Mouse (Mus musculus): ENCODE measurements at regions not wholly inside any gene's neighbourhood (a gene's known extent, or its start where the extent isn't known, plus 50 kb on each side); places are given as distances from the start of the nearest gene placed in this dataset.

DNA sequence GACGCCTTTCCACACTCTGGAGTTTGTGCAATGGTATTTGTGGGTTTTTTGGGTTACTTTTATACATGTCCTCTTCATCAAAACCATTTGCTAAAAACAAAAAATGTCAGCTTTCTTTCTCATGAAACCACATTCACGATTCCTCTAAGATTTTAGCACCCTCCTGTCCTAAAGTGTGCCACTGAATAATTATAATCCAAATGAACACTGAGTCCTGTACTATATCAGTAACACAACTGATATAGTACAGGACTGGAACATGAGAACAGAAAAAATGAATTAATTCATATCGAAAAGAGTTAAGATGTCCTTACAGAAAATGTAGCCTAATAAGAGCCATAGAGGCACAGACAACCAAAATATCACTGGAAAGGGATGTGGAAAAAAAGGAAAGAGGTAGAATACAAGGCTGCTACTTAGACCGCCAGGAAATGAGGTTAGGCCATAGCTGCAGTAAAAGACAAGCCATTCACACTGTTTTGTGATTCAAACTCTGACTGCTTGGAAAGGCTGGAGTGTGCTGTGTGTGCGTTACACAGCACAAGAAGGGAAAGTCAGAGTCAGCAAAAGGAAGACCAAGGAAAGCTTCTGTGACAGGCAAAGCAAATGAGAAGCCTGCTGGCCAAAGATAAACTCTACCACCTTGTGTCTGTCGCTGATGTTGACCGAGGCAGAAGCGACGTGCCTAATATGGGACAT is 329.3 kb upstream of the Gm11146 start:
- Histone ChIP-seq H3K4me3 (replicated peaks; ENCODE audit: low read depth, low read length) (no peak overlapping the region), H3K4me2 (ENCODE audit: low read length) (no peak overlapping the region), H3K9me3 (replicated peaks; ENCODE audit: low read length) (no peaks in the 10 kb centered on the region), H3K27ac (no peak overlapping the region), H3K27me3 (ENCODE audit: insufficient read depth, low read length) (no peaks in the 10 kb centered on the region), H3K36me3 (ENCODE audit: insufficient read depth, low read length) (no peaks in the 10 kb centered on the region), H3K4me1 (replicated peaks; ENCODE audit: insufficient read depth, low read length) (no peaks in the 10 kb centered on the region), H3K9ac (ENCODE audit: low read depth, low read length) (no peak overlapping the region)
- WGBS: 81% methylated on average over 9 of the region's 9 CpGs
- TF ChIP-seq CTCF (IDR thresholded peaks at IDR 0.05; ENCODE audit: low read depth): no peak
- ATAC-seq (replicated peaks; ENCODE audit: low FRiP score, low read depth) (no peak), DNase-seq (ENCODE audit: low spot score) (no peak)

- Histone ChIP-seq H3K27me3 (ENCODE audit: insufficient read depth, low read length) (no peaks in the 10 kb centered on the region), H3K27ac (no peak overlapping the region), H3K9ac (ENCODE audit: low read depth, low read length) (no peak overlapping the region), H3K9me3 (replicated peaks; ENCODE audit: low read length) (no peaks in the 10 kb centered on the region), H3K4me3 (replicated peaks; ENCODE audit: low read depth, low read length) (no peak overlapping the region), H3K4me1 (replicated peaks; ENCODE audit: insufficient read depth, low read length) (no peaks in the 10 kb centered on the region), H3K4me2 (ENCODE audit: low read length) (no peak overlapping the region), H3K36me3 (ENCODE audit: insufficient read depth, low read length) (no peaks in the 10 kb centered on the region)
- TF ChIP-seq CTCF (IDR thresholded peaks at IDR 0.05; ENCODE audit: low read depth): no peak
- DNase-seq (ENCODE audit: low spot score) (peak; percentile 8), ATAC-seq (replicated peaks; ENCODE audit: low FRiP score, low read depth) (no peak)
- 29% methylated on average over 6 of the region's 6 CpGs for WGBS
Measured at GRCm38 (mm10) chr16:77914160-77915070, 312.5 kb upstream of the Gm11146 start.

- ATAC-seq (replicated peaks; ENCODE audit: low FRiP score, low read depth): no peak
- H3K27me3 ChIP-seq (ENCODE audit: insufficient read depth, low read length): no peaks in the 10 kb centered on the region
- no peak overlapping the region for H3K4me2 ChIP-seq (ENCODE audit: low read length)
- H3K4me3 ChIP-seq (replicated peaks; ENCODE audit: low read depth, low read length): no peak overlapping the region
- WGBS: 55% methylated on average over 2 of the region's 2 CpGs
- H3K9me3 ChIP-seq (replicated peaks; ENCODE audit: low read length): no peaks in the 10 kb centered on the region
- DNase-seq (ENCODE audit: low spot score): no peak
- H3K9ac ChIP-seq (ENCODE audit: low read depth, low read length): no peak overlapping the region
- H3K36me3 ChIP-seq (ENCODE audit: insufficient read depth, low read length): no peaks in the 10 kb centered on the region
- TF ChIP-seq CTCF (IDR thresholded peaks at IDR 0.05; ENCODE audit: low read depth): no peak
- no peaks in the 10 kb centered on the region for H3K4me1 ChIP-seq (replicated peaks; ENCODE audit: insufficient read depth, low read length)
- no peak overlapping the region for H3K27ac ChIP-seq
Measured at GRCm38 (mm10) chr16:77894247-77894646, 292.4 kb upstream of the Gm11146 start.

GRCm38 (mm10) chr16:77893690-77894089 is 291.8 kb upstream of the Gm11146 start:
- 69% methylated on average over 2 of the region's 2 CpGs for WGBS
- no peak for TF ChIP-seq CTCF (IDR thresholded peaks at IDR 0.05; ENCODE audit: low read depth)
- no peak for DNase-seq (ENCODE audit: low spot score)

DNA sequence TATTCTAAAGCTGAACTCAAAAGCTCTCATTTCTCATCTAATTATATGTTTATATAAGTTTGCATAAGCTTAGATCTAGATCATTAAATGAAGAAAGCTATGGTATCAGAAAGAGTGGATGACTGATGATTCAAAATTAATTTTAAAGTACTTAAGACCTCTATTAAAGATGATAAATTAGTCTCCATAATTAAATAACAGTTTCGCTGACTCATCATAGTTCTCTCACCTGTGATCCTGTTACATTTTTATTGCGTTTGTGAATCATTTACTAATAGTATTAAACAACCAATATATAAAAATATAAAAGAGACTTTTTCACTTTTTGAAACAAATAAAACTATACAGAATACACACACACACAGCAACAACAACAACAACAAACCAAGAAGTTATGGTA is 290.8 kb upstream of the Gm11146 start:
- H3K4me1 ChIP-seq (replicated peaks; ENCODE audit: insufficient read depth, low read length): no peaks in the 10 kb centered on the region
- no peak for TF ChIP-seq CTCF (IDR thresholded peaks at IDR 0.05; ENCODE audit: low read depth)
- 90% methylated on average over 2 of the region's 2 CpGs for WGBS
- no peak for DNase-seq (ENCODE audit: low spot score)
- no peak for ATAC-seq (replicated peaks; ENCODE audit: low FRiP score, low read depth)
- no peaks in the 10 kb centered on the region for H3K36me3 ChIP-seq (ENCODE audit: insufficient read depth, low read length)
- no peak overlapping the region for H3K4me2 ChIP-seq (ENCODE audit: low read length)
- H3K4me3 ChIP-seq (replicated peaks; ENCODE audit: low read depth, low read length): no peak overlapping the region
- no peak overlapping the region for H3K27ac ChIP-seq
- H3K9me3 ChIP-seq (replicated peaks; ENCODE audit: low read length): no peaks in the 10 kb centered on the region
- H3K27me3 ChIP-seq (ENCODE audit: insufficient read depth, low read length): no peaks in the 10 kb centered on the region
- H3K9ac ChIP-seq (ENCODE audit: low read depth, low read length): no peak overlapping the region

More at GRCm38 (mm10) chr16:77893690-77894089, 291.8 kb upstream of the Gm11146 start:
- Histone ChIP-seq H3K27ac (no peak overlapping the region), H3K4me2 (ENCODE audit: low read length) (no peak overlapping the region), H3K4me3 (replicated peaks; ENCODE audit: low read depth, low read length) (no peak overlapping the region), H3K27me3 (ENCODE audit: insufficient read depth, low read length) (no peaks in the 10 kb centered on the region), H3K36me3 (ENCODE audit: insufficient read depth, low read length) (no peaks in the 10 kb centered on the region), H3K9ac (ENCODE audit: low read depth, low read length) (no peak overlapping the region), H3K9me3 (replicated peaks; ENCODE audit: low read length) (no peaks in the 10 kb centered on the region), H3K4me1 (replicated peaks; ENCODE audit: insufficient read depth, low read length) (no peaks in the 10 kb centered on the region)
- ATAC-seq (replicated peaks; ENCODE audit: low FRiP score, low read depth): no peak

GRCm38 (mm10) chr16:77889348-77889747 is 287.5 kb upstream of the Gm11146 start:
- Histone ChIP-seq H3K36me3 (ENCODE audit: insufficient read depth, low read length) (no peaks in the 10 kb centered on the region), H3K4me3 (replicated peaks; ENCODE audit: low read depth, low read length) (no peak overlapping the region), H3K4me1 (replicated peaks; ENCODE audit: insufficient read depth, low read length) (no peaks in the 10 kb centered on the region), H3K9me3 (replicated peaks; ENCODE audit: low read length) (no peaks in the 10 kb centered on the region), H3K9ac (ENCODE audit: low read depth, low read length) (no peak overlapping the region), H3K27me3 (ENCODE audit: insufficient read depth, low read length) (no peaks in the 10 kb centered on the region), H3K4me2 (ENCODE audit: low read length) (no peak overlapping the region), H3K27ac (no peak overlapping the region)
- ATAC-seq (replicated peaks; ENCODE audit: low FRiP score, low read depth): no peak
- TF ChIP-seq CTCF (IDR thresholded peaks at IDR 0.05; ENCODE audit: low read depth): no peak
- 89% methylated on average over 11 of the region's 11 CpGs for WGBS
- DNase-seq (ENCODE audit: low spot score): no peak

Measured in kidney, postnatal 0 days (tissue).